Mouse (Mus musculus): ENCODE results near the gene Ubr4. TPM values are rescaled to one million over a fixed set of nuclear protein-coding genes. Genes with fewer than 3 reads are reported as not detected.
A peak's percentile ranks its signal among the peaks of the same experiment; 100 is the strongest.

The Ubr4 gene
- polyA plus RNA-seq, 1 experiment from 2014 or later, result 39.5 TPM

Small RNA genes lying within 50 kb of the gene (microRNA-seq; reads per million reads assigned to microRNA genes)
- 6.6 reads per million, percentile 22 among the genes with 10 or more reads in this experiment for gene Gm24245
- gene Gm25732, result 1.8 reads per million

Other genes with a start within 250 kb of the Ubr4 start
- gene Minos1, start 221.5 kb upstream of the Ubr4 start, polyA plus RNA-seq (2015; fragmentation: Nextera tagmentation; extraction: Ambion mirVana), result 228 and 290 TPM in 2 replicates
- 148 and 153 TPM in 2 replicates for gene Capzb, start 159.7 kb upstream of the Ubr4 start, polyA plus RNA-seq (2015; fragmentation: Nextera tagmentation; extraction: Ambion mirVana)
- 12.7 and 15.2 TPM in 2 replicates for gene Pqlc2, start 41.9 kb upstream of the Ubr4 start, polyA plus RNA-seq (2015; fragmentation: Nextera tagmentation; extraction: Ambion mirVana)
- 48.3 and 57.1 TPM in 2 replicates for gene Akr7a5, start 41.9 kb upstream of the Ubr4 start, polyA plus RNA-seq (2015; fragmentation: Nextera tagmentation; extraction: Ambion mirVana)
- gene Mrto4, start within 50 bp of the Ubr4 start, polyA plus RNA-seq (2015; fragmentation: Nextera tagmentation; extraction: Ambion mirVana), result 78.7 and 83.7 TPM in 2 replicates
- gene Emc1, start within 50 bp of the Ubr4 start, polyA plus RNA-seq (2015; fragmentation: Nextera tagmentation; extraction: Ambion mirVana), result 13.5 and 13.9 TPM in 2 replicates
- gene Iffo2, start 177.9 kb downstream of the Ubr4 start, polyA plus RNA-seq (2015; fragmentation: Nextera tagmentation; extraction: Ambion mirVana), result 0.69 and 1.1 TPM in 2 replicates

Measured in liver, embryonic 15.5 days (tissue).